Mouse (Mus musculus): ENCODE measurements around the gene Trpv4.

GRCm38 (mm10) chr5:114587908-114588307 is 70.3 kb downstream of the Trpv4 start:
- 0 out of 2 replicates have a peak, but pooled peaks have one; percentile 20 for TF ChIP-seq POLR2A (IDR thresholded peaks at IDR 0.05; ENCODE audit: control insufficient read depth, extremely low read depth, insufficient read depth, low read length, poor library complexity)
- peak; percentile 30; the same call in 1 of the 2 replicates for TF ChIP-seq CTCF (IDR thresholded peaks at IDR 0.05; ENCODE audit: borderline replicate concordance, control insufficient read depth, extremely low read depth, insufficient read depth, low read length, poor library complexity)
